In genomic region chr2:92883912-92884243, GRCm38 (mm10) we compare ENCODE assay signal across 8 mouse cellular contexts. TPM values are rescaled to one million over a fixed set of nuclear protein-coding genes. Genes with fewer than 3 reads are reported as not detected.
DNase-seq lines count a peak whose midpoint lies in the region; ATAC-seq lines count a peak whose summit lies in the region.

No protein-coding gene starts in this region.

- no peak overlapping the region; the same call in 1 of the 2 replicates for H3K4me2 ChIP-seq in kidney, embryonic 16.5 days (replicated peaks; ENCODE audit: low read depth, low read length)
- H3K4me2 ChIP-seq in kidney, embryonic 14.5 days (replicated peaks; ENCODE audit: low read depth, low read length), result no peak overlapping the region
- H3K4me2 ChIP-seq in midbrain, embryonic 11.5 days, result peak overlapping the region; percentile 35; the same call in 1 of the 2 replicates
- H3K4me2 ChIP-seq in liver, embryonic 11.5 days, result no peak overlapping the region

- H3K4me1 ChIP-seq in kidney, embryonic 16.5 days (ENCODE audit: insufficient read depth, low read length), result peaks cover 6% of the 10 kb centered on the region
- H3K4me1 ChIP-seq in kidney, embryonic 14.5 days (ENCODE audit: control insufficient read depth, insufficient read depth, low read length), result peaks cover 3% of the 10 kb centered on the region; the same call in 1 of the 2 replicates
- H3K4me1 ChIP-seq in midbrain, embryonic 11.5 days (ENCODE audit: control insufficient read depth, insufficient read depth, low read length), result 0 out of 2 replicates have a peak, but pooled peaks cover 5% of the 10 kb centered on the region
- H3K4me1 ChIP-seq in liver, embryonic 11.5 days (replicated peaks; ENCODE audit: control insufficient read depth, insufficient read depth, low read length), result no peaks in the 10 kb centered on the region

- H3K9me3 ChIP-seq in kidney, embryonic 16.5 days (ENCODE audit: low read length), result no peaks in the 10 kb centered on the region
- no peaks in the 10 kb centered on the region for H3K9me3 ChIP-seq in kidney, embryonic 14.5 days (ENCODE audit: control insufficient read depth, low read length)
- H3K9me3 ChIP-seq in midbrain, embryonic 11.5 days (ENCODE audit: control insufficient read depth, low read length), result no peaks in the 10 kb centered on the region
- H3K9me3 ChIP-seq in liver, embryonic 11.5 days (ENCODE audit: control insufficient read depth, low read length), result no peaks in the 10 kb centered on the region

- no peak overlapping the region for H3K9ac ChIP-seq in kidney, embryonic 16.5 days (replicated peaks; ENCODE audit: low read length)
- no peak overlapping the region for H3K9ac ChIP-seq in kidney, embryonic 14.5 days (ENCODE audit: low read depth, low read length)
- H3K9ac ChIP-seq in midbrain, embryonic 11.5 days (ENCODE audit: low read length), result no peak overlapping the region
- H3K9ac ChIP-seq in liver, embryonic 11.5 days (ENCODE audit: low read depth, low read length), result no peak overlapping the region

- no peaks in the 10 kb centered on the region for H3K36me3 ChIP-seq in kidney, embryonic 16.5 days (ENCODE audit: insufficient read depth, low read length)
- no peaks in the 10 kb centered on the region for H3K36me3 ChIP-seq in kidney, embryonic 14.5 days (ENCODE audit: control insufficient read depth, insufficient read depth, low read length)
- no peaks in the 10 kb centered on the region for H3K36me3 ChIP-seq in midbrain, embryonic 11.5 days (ENCODE audit: control insufficient read depth, insufficient read depth, low read length)
- H3K36me3 ChIP-seq in liver, embryonic 11.5 days (ENCODE audit: control insufficient read depth, insufficient read depth, low read length), result no peaks in the 10 kb centered on the region

- no peaks in the 10 kb centered on the region for H3K27me3 ChIP-seq in kidney, embryonic 16.5 days (ENCODE audit: insufficient read depth, low read length)
- no peaks in the 10 kb centered on the region for H3K27me3 ChIP-seq in kidney, embryonic 14.5 days (ENCODE audit: control insufficient read depth, insufficient read depth, low read length)
- H3K27me3 ChIP-seq in midbrain, embryonic 11.5 days (ENCODE audit: control insufficient read depth, insufficient read depth, low read length), result no peaks in the 10 kb centered on the region
- no peaks in the 10 kb centered on the region for H3K27me3 ChIP-seq in liver, embryonic 11.5 days (replicated peaks; ENCODE audit: control insufficient read depth, insufficient read depth, low read length)

- peak; percentile 14 for DNase-seq in kidney, adult 11 months
- peak; percentile 58 for DNase-seq in embryo, embryonic 9.5 days (ENCODE audit: extremely low spot score)
- DNase-seq in midbrain, embryonic 11.5 days (ENCODE audit: low spot score, missing footprints), result no peak
- DNase-seq in frontal cortex, postnatal 10 days (ENCODE audit: low spot score in 2 of 2), result no peak
- DNase-seq in right cerebral cortex, adult 2 months (ENCODE audit: low spot score in 2 of 2), result no peak
- DNase-seq in liver, embryonic 11.5 days (ENCODE audit: low spot score), result no peak

- no peak overlapping the region for H3K4me3 ChIP-seq in kidney, embryonic 16.5 days (ENCODE audit: low read length)
- H3K4me3 ChIP-seq in kidney, embryonic 14.5 days (ENCODE audit: low read length), result no peak overlapping the region
- no peak overlapping the region for H3K4me3 ChIP-seq in midbrain, embryonic 11.5 days (ENCODE audit: low read depth, low read length)
- H3K4me3 ChIP-seq in liver, embryonic 11.5 days (ENCODE audit: low read depth, low read length), result no peak overlapping the region

- no peak for ATAC-seq in kidney, embryonic 16.5 days (ENCODE audit: low FRiP score, low TSS enrichment)
- 0 out of 2 replicates have a peak, but pooled peaks have one; percentile 38 for ATAC-seq in kidney, embryonic 14.5 days (ENCODE audit: low FRiP score, low TSS enrichment)
- peak; percentile 55; the same call in 1 of the 2 replicates for ATAC-seq in midbrain, embryonic 11.5 days (ENCODE audit: low FRiP score)
- no peak for ATAC-seq in liver, embryonic 11.5 days (replicated peaks; ENCODE audit: low FRiP score)

- WGBS in kidney, embryonic 16.5 days, result 0% methylated on average over 2 of the region's 2 CpGs
- WGBS in kidney, embryonic 14.5 days, result 0% methylated on average over 2 of the region's 2 CpGs
- WGBS in midbrain, embryonic 11.5 days, result 0% methylated on average over 2 of the region's 2 CpGs
- 0% methylated on average over 2 of the region's 2 CpGs for WGBS in liver, embryonic 11.5 days

- H3K27ac ChIP-seq in kidney, embryonic 16.5 days (ENCODE audit: low read length), result no peak overlapping the region; the same call in 1 of the 2 replicates
- no peak overlapping the region for H3K27ac ChIP-seq in kidney, embryonic 14.5 days (ENCODE audit: low read depth, low read length)
- no peak overlapping the region for H3K27ac ChIP-seq in midbrain, embryonic 11.5 days (ENCODE audit: low read depth, low read length)
- H3K27ac ChIP-seq in liver, embryonic 11.5 days (ENCODE audit: low read depth, low read length), result no peak overlapping the region

RNA-seq across cellular contexts. Expression of gene Syt13, which starts 31.0 kb away (rescaled TPM):
- 5.7 and 6.0 TPM in 2 replicates for polyA plus RNA-seq in kidney, embryonic 16.5 days (2015; fragmentation: Nextera tagmentation; extraction: Ambion mirVana)
- polyA plus RNA-seq in kidney, embryonic 14.5 days (2014; fragmentation: Nextera tagmentation; extraction: Ambion mirVana), result 2.6 and 4.6 TPM in 2 replicates
- 14.7 TPM in 2 replicates for polyA plus RNA-seq in midbrain, embryonic 11.5 days (2014; fragmentation: Nextera tagmentation; extraction: Ambion mirVana)
- 0.71 and 0.78 TPM in 2 replicates for polyA plus RNA-seq in liver, embryonic 11.5 days (2014; fragmentation: Nextera tagmentation; extraction: Ambion mirVana)

Comparison
In these comparisons a context has a peak if more than half of its experiments do, and no peak if none do; other contexts are left out.
1. ATAC-seq: peak in kidney, embryonic 14.5 days (single experiment) and midbrain, embryonic 11.5 days (single experiment); none in kidney, embryonic 16.5 days (single experiment) and liver, embryonic 11.5 days (single experiment).
2. DNase-seq: peak in kidney, adult 11 months (single experiment) and embryo, embryonic 9.5 days (single experiment); none in midbrain, embryonic 11.5 days (single experiment), frontal cortex, postnatal 10 days (0 of 2), right cerebral cortex, adult 2 months (0 of 2) and liver, embryonic 11.5 days (single experiment).